Mouse (Mus musculus) intestine, embryonic 14.5 days (tissue): ENCODE data around the gene Nsun7. TPM values are rescaled to one million over a fixed set of nuclear protein-coding genes. Genes with fewer than 3 reads are reported as not detected.
"Not testable (repeated sequence)": the region's sequence is repeated elsewhere in the genome, so short reads cannot be mapped to it uniquely, and the experiment has no call there.

ENCODE experiments used
- ATAC-seq: fragments of 200-750 bp; cut with Nextera tagmentation; replicated peaks from 2 replicates; pipeline ENCODE4 v1.8.0; 2017; ENCODE audit warnings: low read depth, moderate number of reproducible peaks, moderate TSS enrichment, moderate library complexity; ENCODE audit not compliant: low FRiP score, low TSS enrichment
- DNase-seq: peaks from one replicate; pipeline ENCODE4 v3.0.0-alpha.2; 2018; ENCODE audit warnings: low spot score
- H3K27ac ChIP-seq: fragments of 300-500 bp; sonication (generic); 2 replicates; pipeline ENCODE4 v1.5.1; 2014; ENCODE audit warnings: low read depth, mild to moderate bottlenecking, control low read depth
- H3K27me3 ChIP-seq: fragments of 300-500 bp; sonication (generic); replicated peaks from 2 replicates; pipeline ENCODE4 v1.6.1; 2014; ENCODE audit warnings: low read length, control low read depth; ENCODE audit not compliant: control insufficient read depth, insufficient read depth
- H3K36me3 ChIP-seq: fragments of 300-500 bp; sonication (generic); 2 replicates; pipeline ENCODE4 v1.6.1; 2014; ENCODE audit warnings: low read length, control low read depth; ENCODE audit not compliant: control insufficient read depth, insufficient read depth
- H3K4me1 ChIP-seq: fragments of 300-500 bp; sonication (generic); replicated peaks from 2 replicates; pipeline ENCODE4 v1.6.1; 2014; ENCODE audit warnings: low read length, control low read depth, mixed read lengths; ENCODE audit not compliant: control insufficient read depth, insufficient read depth
- H3K4me2 ChIP-seq: fragments of 300-500 bp; sonication (generic); 2 replicates; pipeline ENCODE4 v1.6.1; 2014; ENCODE audit warnings: low read length
- H3K4me3 ChIP-seq: fragments of 300-500 bp; sonication (generic); 2 replicates; pipeline ENCODE4 v1.5.1; 2014; ENCODE audit warnings: low read depth, low read length, control low read depth, mixed read lengths
- H3K9ac ChIP-seq: fragments of 300-500 bp; sonication (generic); 2 replicates; pipeline ENCODE4 v1.6.1; 2014; ENCODE audit warnings: mild to moderate bottlenecking, low read length
- H3K9me3 ChIP-seq: fragments of 300-500 bp; sonication (generic); 2 replicates; pipeline ENCODE4 v1.6.1; 2016; ENCODE audit warnings: low read length, control low read depth; ENCODE audit not compliant: control insufficient read depth
- WGBS: fragments of 180-500 bp; shearing (Covaris S2); extraction: QIAGEN DNeasy Blood & Tissue Kit; methylation state at CpG from one replicate; pipeline ENCODE4 v1.1.7; 2014; 5-methylcytosine and 5-hydroxymethylcytosine counted together
- polyA plus RNA-seq: library from polyadenylated mRNA; unstranded; fragments of >200 nt; fragmentation: Nextera tagmentation; extraction: Ambion mirVana; gene quantifications from 2 replicates; pipeline ENCODE4 v1.2.1, GENCODE M21; 2014

Gene Nsun7
- polyA plus RNA-seq, 1 experiment from 2014 or later, result 0.22 TPM

DNA sequence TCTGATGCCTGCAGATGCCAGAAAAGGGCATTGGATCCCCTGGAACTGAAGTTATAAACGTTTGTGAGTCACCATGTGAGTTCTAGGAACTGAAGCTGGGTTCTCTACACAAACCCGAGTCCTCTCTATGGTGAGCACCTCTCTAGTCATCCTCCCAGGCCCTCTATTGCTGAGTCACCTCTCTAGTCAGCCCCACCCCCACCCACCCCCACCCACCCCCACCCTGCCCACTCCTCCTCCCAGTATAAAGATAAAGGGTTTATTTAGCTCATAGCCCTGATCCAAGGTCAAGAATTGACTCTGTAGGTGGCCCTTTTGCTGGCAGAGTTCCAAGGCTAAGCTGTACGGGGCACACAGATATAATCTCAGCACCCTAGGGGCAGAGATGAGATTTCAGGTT lies 27.2 kb upstream of the Nsun7 start:
- H3K27ac ChIP-seq, result no peak overlapping the region
- H3K27me3 ChIP-seq, result no peaks in the 10 kb centered on the region
- H3K9me3 ChIP-seq, result no peaks in the 10 kb centered on the region
- ATAC-seq (peak; percentile 90), DNase-seq (no peak)
- no peaks in the 10 kb centered on the region for H3K36me3 ChIP-seq
- WGBS, result 36% methylated on average over 3 of the region's 3 CpGs
- H3K4me1 ChIP-seq, result no peaks in the 10 kb centered on the region
- H3K4me3 ChIP-seq, result no peak overlapping the region
- H3K9ac ChIP-seq, result no peak overlapping the region
- H3K4me2 ChIP-seq, result no peak overlapping the region

DNA sequence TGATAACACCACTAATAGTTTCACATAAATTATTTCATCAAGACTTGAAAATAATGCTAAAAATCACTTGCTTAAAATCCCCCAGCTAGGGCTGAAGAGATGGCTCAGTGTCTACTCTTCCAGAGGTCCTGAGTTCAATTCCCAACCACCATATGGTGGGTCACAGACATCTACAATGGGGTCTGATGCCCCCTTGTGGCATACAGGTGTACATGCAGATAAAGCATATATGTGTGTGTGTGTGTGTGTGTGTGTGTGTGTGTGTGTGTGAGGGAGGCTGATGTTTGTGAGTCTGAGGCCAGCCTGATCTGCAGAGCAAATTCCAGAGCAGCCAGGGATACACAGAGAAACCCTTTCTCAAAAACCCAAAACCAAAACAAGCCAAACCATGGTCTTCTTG lies 17.8 kb upstream of the Nsun7 start:
- no peaks in the 10 kb centered on the region for H3K27me3 ChIP-seq
- H3K4me1 ChIP-seq, result no peaks in the 10 kb centered on the region
- no peaks in the 10 kb centered on the region for H3K36me3 ChIP-seq
- DNase-seq (no peak), ATAC-seq (no peak)
- H3K9ac ChIP-seq, result no peak overlapping the region
- H3K4me3 ChIP-seq, result no peak overlapping the region
- H3K4me2 ChIP-seq, result no peak overlapping the region
- H3K27ac ChIP-seq, result no peak overlapping the region
- no peaks in the 10 kb centered on the region for H3K9me3 ChIP-seq

DNA sequence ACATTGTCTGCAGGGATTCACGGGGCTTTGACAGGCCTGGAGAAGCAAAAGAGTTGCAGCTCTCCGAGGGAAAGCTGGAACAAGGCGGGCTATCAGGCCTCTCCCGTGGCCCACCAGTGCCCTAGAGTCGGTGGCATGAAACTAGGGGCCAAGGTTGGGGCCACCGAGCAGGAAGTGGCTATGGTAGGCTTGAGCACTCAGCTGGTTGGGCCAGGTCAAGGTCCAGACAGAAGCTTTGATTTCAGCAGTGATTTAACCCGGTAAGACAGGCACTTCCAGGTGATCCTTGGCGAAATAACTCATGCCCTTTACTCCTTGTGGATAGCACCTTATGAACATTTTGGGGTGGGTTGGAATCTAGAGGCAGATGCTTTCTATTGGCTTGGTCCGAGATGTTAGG lies 16.2 kb upstream of the Nsun7 start:
- Histone ChIP-seq H3K4me1 (no peaks in the 10 kb centered on the region), H3K9ac (no peak overlapping the region), H3K4me3 (no peak overlapping the region), H3K36me3 (no peaks in the 10 kb centered on the region), H3K27ac (no peak overlapping the region), H3K27me3 (no peaks in the 10 kb centered on the region), H3K9me3 (no peaks in the 10 kb centered on the region), H3K4me2 (no peak overlapping the region)
- WGBS, result 78% methylated on average over 9 of the region's 9 CpGs
- DNase-seq, result no peak
- no peak for ATAC-seq

DNA sequence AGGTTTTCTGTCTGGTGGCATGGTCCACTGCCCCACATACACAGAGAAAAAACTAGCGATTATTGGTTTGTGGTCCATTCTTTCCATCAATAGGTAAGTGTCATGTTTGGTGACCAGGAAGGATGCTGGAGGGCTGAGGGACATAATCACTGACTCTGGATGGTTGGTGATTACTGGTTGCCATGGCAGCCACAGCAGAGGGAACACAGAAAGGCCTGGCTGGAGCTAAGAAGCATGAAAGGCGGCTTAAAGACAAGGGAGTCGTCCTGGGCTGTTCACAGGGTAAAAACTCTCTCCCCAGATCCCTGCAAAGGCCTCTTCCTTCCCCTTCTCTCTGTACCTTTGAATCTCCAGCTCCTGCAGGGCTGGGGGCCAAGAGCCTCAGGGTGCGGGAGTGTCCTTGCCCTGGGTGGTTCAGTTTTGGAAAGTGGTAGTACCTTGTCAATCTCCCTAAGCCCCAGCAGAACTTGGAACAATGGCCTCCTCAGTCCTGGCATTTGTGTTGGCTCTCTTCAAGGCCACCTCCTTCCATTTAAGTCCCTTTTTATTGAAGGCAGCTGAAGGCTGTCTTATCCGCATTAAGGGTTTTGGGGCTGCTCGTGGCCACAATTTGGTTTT lies 15.5 kb upstream of the Nsun7 start:
- ATAC-seq (no peak), DNase-seq (no peak)
- Histone ChIP-seq H3K27me3 (no peaks in the 10 kb centered on the region), H3K4me2 (no peak overlapping the region), H3K9ac (no peak overlapping the region), H3K36me3 (no peaks in the 10 kb centered on the region), H3K27ac (no peak overlapping the region), H3K4me3 (no peak overlapping the region), H3K9me3 (no peaks in the 10 kb centered on the region), H3K4me1 (no peaks in the 10 kb centered on the region)
- WGBS, result 67% methylated on average over 6 of the region's 6 CpGs

DNA sequence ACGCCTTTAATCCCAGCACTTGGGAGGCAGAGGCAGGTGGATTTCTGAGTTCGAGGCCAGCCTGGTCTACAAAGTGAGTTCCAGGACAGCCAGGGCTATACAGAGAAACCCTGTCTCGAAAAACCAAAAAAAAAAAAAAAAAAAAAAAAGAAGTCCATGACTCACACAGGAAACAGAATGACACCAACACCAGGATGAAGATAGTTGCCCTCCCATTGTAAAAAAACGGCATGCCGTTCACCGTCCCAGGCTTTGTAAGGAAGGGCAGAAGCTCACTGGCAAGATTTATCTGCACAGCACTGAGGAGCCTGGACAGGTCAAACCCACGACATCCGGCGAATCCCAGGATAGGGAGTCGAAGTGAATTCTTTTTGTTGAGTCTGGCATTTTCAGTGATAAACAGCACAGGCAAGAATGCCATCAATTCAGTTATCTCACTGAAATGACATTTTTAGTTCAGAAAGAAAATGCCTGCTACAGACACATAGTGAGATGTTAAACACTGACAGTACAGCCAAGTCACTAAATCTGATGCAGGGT lies 13.7 kb upstream of the Nsun7 start:
- ATAC-seq, result no peak

DNA sequence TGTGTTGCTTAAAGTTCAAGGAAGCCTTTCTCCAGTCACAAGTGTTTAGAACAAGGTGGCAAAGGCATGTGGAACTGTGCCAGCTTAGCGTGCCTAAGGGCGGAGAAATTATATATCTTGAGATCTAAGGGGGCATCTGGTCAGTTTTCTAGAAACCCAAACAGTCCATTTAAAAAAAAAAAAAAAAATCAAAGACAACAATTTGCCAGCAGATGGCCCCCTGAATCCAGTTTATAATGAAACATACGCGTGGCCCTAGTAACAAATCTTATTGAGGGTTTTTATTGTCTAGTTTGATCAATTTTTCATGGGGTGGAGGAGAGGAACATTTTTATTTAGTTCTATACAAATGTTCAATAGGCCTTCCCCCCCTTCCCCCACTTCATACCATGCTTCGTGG lies 6.5 kb upstream of the Nsun7 start:
- 67% methylated on average over 5 of the region's 5 CpGs for WGBS
- Histone ChIP-seq H3K9ac (no peak overlapping the region), H3K36me3 (no peaks in the 10 kb centered on the region), H3K4me2 (no peak overlapping the region), H3K27me3 (no peaks in the 10 kb centered on the region), H3K27ac (no peak overlapping the region), H3K9me3 (no peaks in the 10 kb centered on the region), H3K4me3 (no peak overlapping the region), H3K4me1 (no peaks in the 10 kb centered on the region)
- ATAC-seq, result no peak
- peak; percentile 47 for DNase-seq

More for the DNA sequence above, 13.7 kb upstream of the Nsun7 start:
- Histone ChIP-seq H3K27ac (no peak overlapping the region), H3K9me3 (no peaks in the 10 kb centered on the region), H3K4me2 (no peak overlapping the region), H3K27me3 (no peaks in the 10 kb centered on the region), H3K36me3 (no peaks in the 10 kb centered on the region), H3K9ac (no peak overlapping the region), H3K4me1 (no peaks in the 10 kb centered on the region), H3K4me3 (no peak overlapping the region)
- no peak for DNase-seq
- 34% methylated on average over 9 of the region's 10 CpGs for WGBS

DNA sequence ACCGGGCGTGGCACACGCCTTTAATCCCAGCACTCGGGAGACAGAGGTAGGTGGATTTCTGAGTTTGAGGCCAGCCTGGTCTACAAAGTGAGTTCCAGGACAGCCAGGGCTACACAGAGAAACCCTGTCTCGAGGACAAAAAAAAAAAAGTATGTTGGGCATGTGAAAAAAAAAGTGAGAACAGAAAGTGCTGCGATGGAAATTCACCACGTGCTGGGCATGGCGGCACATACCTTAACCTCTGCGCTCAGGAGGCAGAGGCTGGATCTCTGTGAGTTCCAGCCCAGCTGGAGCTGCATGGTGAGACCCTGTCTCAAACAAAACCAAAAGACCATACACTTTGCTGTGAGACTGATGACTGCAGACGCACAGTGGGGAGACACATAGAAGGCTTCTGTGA lies 4.7 kb upstream of the Nsun7 start:
- Histone ChIP-seq H3K4me3 (no peak overlapping the region), H3K9ac (no peak overlapping the region), H3K27me3 (no peaks in the 10 kb centered on the region), H3K36me3 (no peaks in the 10 kb centered on the region), H3K9me3 (no peaks in the 10 kb centered on the region), H3K4me2 (no peak overlapping the region), H3K4me1 (no peaks in the 10 kb centered on the region), H3K27ac (no peak overlapping the region)
- 90% methylated on average over 10 of the region's 10 CpGs for WGBS
- ATAC-seq (no peak), DNase-seq (peak; percentile 32)

DNA sequence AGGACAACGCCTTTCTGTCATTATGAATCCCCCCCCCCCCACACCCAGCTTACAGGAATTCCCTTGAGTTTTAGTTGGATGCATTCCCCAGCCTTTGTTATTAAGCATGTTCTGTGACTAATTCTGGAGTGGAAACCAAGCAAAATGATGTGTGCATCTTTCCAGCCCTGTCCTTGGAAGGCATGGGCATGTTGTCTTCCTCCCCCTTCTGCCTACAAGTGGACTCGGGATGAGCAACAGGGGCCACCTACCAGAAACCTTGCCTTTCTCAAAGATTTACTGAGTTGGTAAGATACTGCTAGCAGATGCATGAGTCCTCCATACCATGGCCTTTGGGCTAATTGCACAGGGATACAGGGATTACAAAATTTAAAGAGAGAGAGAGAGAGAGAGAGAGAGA lies 697 bp upstream of the Nsun7 start:
- WGBS, result 74% methylated on average over 2 of the region's 2 CpGs
- Histone ChIP-seq H3K27ac (no peak overlapping the region), H3K4me3 (no peak overlapping the region), H3K27me3 (no peaks in the 10 kb centered on the region), H3K9me3 (no peaks in the 10 kb centered on the region), H3K4me2 (no peak overlapping the region), H3K4me1 (no peaks in the 10 kb centered on the region), H3K36me3 (no peaks in the 10 kb centered on the region), H3K9ac (no peak overlapping the region)
- DNase-seq (no peak), ATAC-seq (no peak)

DNA sequence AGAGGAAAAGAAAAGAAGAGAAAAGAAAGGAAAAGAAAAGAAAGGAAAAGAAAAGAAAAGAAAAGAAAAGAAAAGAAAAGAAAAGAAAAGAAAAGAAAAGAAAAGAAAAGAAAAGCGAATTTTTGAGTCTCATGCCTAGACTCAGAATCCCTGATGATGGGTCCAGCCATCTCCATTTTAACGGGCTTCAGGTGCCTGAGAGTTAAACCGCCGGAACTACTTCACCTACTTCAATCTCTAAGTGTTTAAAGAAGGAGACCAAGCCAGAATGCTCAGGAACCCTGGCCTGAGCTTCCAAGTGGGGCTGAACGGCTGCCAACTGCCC lies 304 bp upstream of the Nsun7 start:
- peak overlapping the region; percentile 42 for H3K9ac ChIP-seq
- H3K9me3 ChIP-seq, ATAC-seq, H3K36me3 ChIP-seq, H3K27me3 ChIP-seq, H3K4me1 ChIP-seq, DNase-seq, H3K27ac ChIP-seq: not testable (repeated sequence)
- peak overlapping the region; percentile 62 for H3K4me2 ChIP-seq
- H3K4me3 ChIP-seq, result peak overlapping the region; percentile 54
- 6% methylated on average over 5 of the region's 5 CpGs for WGBS
